Mouse (Mus musculus) heart, postnatal 14 days (tissue): ENCODE measurements around the gene Sirt6. TPM values are rescaled to one million over a fixed set of nuclear protein-coding genes. Genes with fewer than 3 reads are reported as not detected.

Experiments
- DNase-seq, 2 experiments: peaks; one replicate each; pipeline ENCODE4 v3.0.0; 2021 to 2022
- intact Hi-C: fragments of 180-260 bp; cut with DNase I; formaldehyde crosslinking; loops from one replicate; pipeline ENCODE4 v1.15.1; 2025
- total RNA-seq, 2 experiments: library from RNA; stranded (reverse); gene quantifications; 2 replicates each; pipeline ENCODE4 v1.2.3; 2021

The Sirt6 gene
- total RNA-seq, 2 experiments from 2014 or later = 10.7 to 11.0 TPM

- DNase-seq = peak in 1 of 2 experiments; percentile 38
- intact Hi-C loops = loop anchor here (5.0 kb wide), 1 partner anchor 544 kb away; no protein-coding TSS in a partner anchor
These were observed 231 bp upstream of the Sirt6 start for GRCm38 (mm10) chr10:81627836-81628220.

- DNase-seq = no peak
- intact Hi-C loops = loop anchor here (5.0 kb wide), 1 partner anchor 546 kb away; no protein-coding TSS in a partner anchor
These were observed 1.2 kb downstream of the Sirt6 start for GRCm38 (mm10) chr10:81626101-81626993.

DNA sequence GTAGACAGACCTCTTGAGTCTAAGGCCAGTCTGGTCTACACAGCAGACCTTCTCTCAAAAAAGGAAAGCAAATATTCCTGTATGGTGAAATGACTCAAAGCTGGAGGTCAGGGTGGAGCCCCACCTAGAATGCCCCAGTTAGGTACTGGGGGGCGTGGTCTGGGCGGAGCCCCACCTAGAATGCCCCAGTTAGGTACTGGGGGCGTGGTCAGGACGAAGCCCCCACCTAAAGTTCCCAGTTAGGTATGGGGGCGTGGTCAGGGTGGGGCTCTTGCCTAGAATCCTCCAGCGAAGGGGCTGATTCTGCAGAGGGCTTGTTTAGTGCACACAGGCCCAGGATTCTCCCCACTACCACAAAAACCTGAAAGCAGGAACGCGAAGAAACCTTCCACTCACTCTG is 4.2 kb downstream of the Sirt6 start:
- no peak for DNase-seq
- intact Hi-C loops = no loop called here

GRCm38 (mm10) chr10:81620786-81621185 is 6.8 kb downstream of the Sirt6 start:
- intact Hi-C loops = no loop called here
- no peak for DNase-seq

DNA sequence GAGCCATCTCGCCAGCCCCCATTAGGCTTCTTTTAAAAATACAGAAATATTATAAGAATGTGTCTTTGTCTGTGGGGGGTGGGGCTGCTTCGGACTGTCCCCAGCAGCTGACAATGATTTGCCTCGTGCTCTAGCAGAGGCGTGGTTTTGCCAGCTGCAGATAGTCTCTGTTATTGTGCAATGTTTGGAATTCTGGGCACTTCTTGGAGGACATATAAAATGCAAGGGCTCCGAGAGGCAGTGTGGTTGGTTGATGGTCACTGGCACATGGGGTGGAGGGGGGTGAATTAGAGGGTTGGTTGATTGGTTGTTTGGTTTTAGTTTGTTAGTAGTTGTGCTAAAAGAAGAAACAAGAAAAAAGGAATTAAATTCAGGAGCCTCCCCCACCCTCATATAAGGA is 7.6 kb downstream of the Sirt6 start:
- intact Hi-C loops = no loop called here
- DNase-seq = no peak

- no peak for DNase-seq
- intact Hi-C loops = no loop called here
These were observed 12.1 kb downstream of the Sirt6 start for GRCm38 (mm10) chr10:81615486-81615885.

GRCm38 (mm10) chr10:81612779-81613178 is 14.8 kb downstream of the Sirt6 start:
- intact Hi-C loops = no loop called here
- no peak for DNase-seq

DNA sequence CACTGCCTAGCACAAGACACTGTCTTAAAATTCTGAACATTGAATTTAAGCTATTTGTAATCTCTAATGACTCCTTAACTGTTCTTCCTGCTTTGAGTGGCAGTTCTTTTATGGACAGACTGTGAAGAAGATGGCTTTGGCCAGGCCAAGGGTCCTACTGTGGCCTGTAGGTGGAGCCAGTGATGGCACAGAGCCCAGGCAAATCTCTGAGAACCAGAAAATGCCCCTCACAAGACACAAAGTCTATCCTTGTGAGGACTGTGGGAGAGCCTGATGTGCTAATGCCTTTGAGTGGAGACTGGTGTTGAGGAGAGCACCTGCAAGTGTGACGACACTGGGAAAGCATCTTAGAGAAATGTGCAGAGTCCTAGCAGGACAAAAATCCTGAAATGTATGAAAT is 19.3 kb downstream of the Sirt6 start:
- intact Hi-C loops = loop anchor here (2.0 to 10.0 kb wide), 2 partner anchors 54 to 562 kb away; partner anchors contain the start of gene Aes
- DNase-seq = no peak

DNA sequence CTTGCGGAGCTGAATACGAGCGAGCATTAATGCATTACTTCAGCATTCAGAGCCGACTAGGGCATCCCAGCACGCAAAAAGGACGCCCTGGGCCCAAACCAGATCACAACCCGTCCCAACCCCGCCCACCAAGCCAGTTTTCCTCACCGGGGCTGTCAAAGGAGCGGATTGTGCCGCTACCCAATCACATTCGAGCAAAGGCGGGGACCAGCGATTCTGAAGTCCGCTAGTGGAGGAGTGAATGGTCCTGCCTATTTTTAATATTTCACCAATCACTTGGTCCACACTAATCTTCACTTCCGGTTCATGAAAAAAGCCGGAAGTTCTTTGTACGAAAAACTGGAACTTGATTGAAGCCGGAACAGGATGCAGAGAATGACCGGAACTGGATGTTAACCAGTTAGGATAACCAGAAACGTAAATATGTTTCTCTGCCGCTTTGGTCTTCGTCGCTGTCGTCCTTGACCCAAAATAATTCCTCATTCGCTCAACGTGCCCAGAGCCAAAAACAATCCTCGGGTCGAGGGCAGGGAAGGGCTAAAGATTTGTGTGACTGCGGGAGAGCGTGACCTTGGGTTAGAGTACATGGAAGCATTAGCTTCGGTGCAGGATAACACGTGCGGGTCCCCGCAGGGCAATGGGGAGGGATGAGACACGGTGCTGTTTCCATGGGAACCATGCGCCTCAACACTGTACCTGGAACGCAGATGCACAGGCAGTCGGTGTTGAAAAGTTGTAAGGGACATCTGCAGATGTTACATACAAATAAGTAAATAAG is 21.4 kb downstream of the Sirt6 start, which contains the start of gene BC025920:
TSS of gene BC025920 (plus strand) at position 297 of the 778 bp plus-strand sequence.
- intact Hi-C loops = loop anchor here (10.0 kb wide), 1 partner anchor 51 kb away; the partner anchor contains the start of gene Aes
- DNase-seq = peak; percentile 91 to 93

GRCm38 (mm10) chr10:81605666-81605973 is 22.0 kb downstream of the Sirt6 start:
- intact Hi-C loops = loop anchor here (10.0 kb wide), 1 partner anchor 51 kb away; the partner anchor contains the start of gene Aes
- DNase-seq = no peak

DNA sequence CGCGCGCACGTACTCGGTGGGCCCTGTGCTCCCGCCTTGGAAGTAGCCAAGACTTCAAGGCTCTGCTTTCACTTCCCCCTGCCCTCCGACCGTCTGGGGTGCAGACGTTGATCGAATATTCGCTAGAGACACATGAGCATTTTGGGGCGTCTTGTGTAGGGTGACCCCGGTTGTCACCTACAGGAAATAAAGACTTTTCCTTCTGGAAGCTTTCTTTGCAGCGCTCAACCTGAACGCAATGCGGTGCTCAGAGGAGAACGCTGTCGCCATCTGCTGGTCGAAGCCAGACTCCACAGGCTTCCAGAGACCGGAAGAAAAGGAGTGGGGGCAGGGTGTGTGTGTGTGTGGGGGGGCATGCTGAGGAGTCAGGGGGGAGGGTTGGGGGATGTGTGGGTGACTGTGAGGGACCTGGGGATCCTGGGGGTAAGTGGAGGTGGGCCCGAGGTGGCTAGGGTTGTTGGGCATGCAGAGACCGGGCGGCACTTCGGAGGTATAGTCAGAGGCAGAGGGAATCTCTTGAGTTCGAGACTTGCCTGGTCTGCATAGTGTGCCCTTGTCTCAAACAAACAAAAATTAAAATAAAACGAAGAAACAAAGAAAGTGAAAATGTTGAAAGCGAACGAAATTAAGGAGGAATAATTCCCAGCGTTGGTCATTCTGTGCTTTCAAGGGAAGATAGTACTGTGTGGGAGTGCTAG is 22.5 kb downstream of the Sirt6 start:
- peak; percentile 90 to 93 for DNase-seq
- intact Hi-C loops = loop anchor here (5.0 to 10.0 kb wide), 2 partner anchors 50 to 103 kb away; partner anchors contain the start of genes Aes and S1pr4

- intact Hi-C loops = loop anchor here (5.0 to 10.0 kb wide), 2 partner anchors 49 to 102 kb away; partner anchors contain the start of genes Aes and S1pr4
- no peak for DNase-seq
These were observed 23.3 kb downstream of the Sirt6 start for GRCm38 (mm10) chr10:81604019-81604967.

DNA sequence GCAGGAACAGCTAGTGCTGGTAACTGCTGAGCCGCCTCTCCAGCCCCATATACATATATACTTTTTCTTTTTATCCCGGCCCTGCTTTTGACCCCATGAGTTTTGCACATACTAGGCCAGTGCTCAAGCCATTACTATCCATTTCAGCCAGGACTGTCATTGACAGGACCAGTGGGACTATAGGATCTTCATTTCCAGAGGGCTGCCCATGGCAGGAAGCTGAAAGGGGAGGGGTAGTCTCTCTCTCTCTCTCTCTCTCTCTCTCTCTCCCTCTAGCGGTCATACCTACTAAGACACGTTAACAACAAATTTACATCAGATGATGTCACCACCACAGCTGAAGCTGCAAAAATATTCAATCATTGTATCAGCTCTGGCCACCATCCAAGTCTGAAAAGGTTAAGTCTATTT is 24.9 kb downstream of the Sirt6 start:
- intact Hi-C loops = loop anchor here (5.0 to 10.0 kb wide), 2 partner anchors 48 to 100 kb away; partner anchors contain the start of genes Aes and S1pr4
- DNase-seq = peak in 1 of 2 experiments; percentile 28

DNA sequence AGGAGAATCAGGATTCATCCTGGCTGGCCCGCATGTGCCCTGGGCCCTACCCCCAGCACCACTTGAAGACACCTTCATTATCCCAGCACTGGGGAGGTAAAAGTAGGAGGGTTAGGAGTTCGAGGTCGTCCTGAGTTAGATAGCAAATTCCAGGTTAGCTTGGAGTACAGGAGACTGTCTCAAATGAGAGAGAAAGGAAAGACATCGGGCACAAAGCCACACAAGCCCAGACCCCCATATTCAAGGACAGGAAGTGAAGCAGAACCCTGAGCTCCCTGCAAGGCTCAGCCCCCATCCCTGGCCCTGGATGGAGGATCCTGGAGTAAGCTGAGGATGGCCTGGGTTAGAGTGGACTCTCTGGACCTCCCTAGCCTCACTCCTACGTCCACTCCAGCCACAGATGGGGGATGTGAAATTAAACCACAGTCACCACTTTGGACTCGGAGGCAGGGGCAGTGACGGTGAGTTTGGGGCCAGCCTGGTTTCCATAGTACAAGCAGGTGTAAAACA is 26.1 kb downstream of the Sirt6 start:
- DNase-seq = no peak

DNA sequence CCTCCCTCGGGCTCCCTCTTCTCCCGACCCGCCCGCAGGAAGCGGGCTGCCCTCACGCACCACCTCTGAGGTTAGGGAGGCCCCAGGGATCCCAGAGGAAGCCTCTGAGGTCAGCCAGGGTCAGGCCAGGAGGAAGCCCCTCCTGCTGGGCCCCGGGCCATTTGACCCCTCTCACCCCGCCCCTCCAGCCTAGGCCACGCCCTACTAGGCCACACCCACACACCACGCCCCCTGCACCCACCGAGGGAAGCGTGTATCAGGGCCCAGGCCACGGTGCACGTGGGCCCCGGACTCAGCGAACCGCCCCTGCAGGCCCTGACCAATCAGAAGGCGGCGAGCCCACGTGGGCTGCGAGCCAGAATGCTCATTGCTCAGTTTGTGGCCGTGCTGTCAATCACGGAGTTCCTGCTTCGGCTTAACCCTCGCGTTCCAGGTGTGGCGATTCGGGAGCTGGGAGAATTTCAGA is 26.8 kb downstream of the Sirt6 start, which contains the start of gene Tle6:
TSS of gene Tle6 (minus strand) at position 336 of the 466 bp plus-strand sequence.
- DNase-seq = peak; percentile 93 to 96
- intact Hi-C loops = loop anchor here (5.0 to 10.0 kb wide), 2 partner anchors 46 to 98 kb away; partner anchors contain the start of genes Aes and S1pr4

More for the DNA sequence above, 26.1 kb downstream of the Sirt6 start:
- intact Hi-C loops = loop anchor here (5.0 to 10.0 kb wide), 2 partner anchors 47 to 99 kb away; partner anchors contain the start of genes Aes and S1pr4

- intact Hi-C loops = loop anchor here (5.0 to 10.0 kb wide), 2 partner anchors 45 to 98 kb away; partner anchors contain the start of genes Aes and S1pr4
- no peak for DNase-seq
These were observed 27.5 kb downstream of the Sirt6 start for GRCm38 (mm10) chr10:81600096-81600495.

- DNase-seq = no peak
- intact Hi-C loops = loop anchor here (5.0 to 10.0 kb wide), 2 partner anchors 45 to 97 kb away; partner anchors contain the start of genes Aes and S1pr4
These were observed 28.0 kb downstream of the Sirt6 start for GRCm38 (mm10) chr10:81599630-81600029.

DNA sequence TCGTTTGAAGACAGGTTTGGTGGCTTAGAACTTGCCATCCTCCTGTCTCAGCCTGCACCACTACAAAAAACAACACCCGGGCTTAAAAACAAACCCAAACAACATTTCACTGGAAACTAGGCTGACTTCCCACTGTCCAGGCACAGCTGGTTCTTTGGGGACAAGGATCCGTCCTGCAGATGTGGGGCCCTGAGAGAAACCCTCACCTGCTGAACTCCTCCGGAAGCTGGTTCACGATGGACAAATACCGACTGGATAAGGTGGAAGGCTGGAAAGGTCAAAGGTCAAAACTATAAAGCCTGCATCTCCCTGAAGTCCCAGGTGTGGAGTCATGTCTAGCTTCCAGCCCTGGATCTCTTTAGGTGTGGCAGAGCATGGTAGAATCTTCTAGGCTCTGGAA is 28.7 kb downstream of the Sirt6 start:
- intact Hi-C loops = no loop called here
- DNase-seq = no peak
